Mouse (Mus musculus) urinary bladder, postnatal 4 days (tissue): Measurements from ENCODE around the gene Arhgap1.
A peak's percentile ranks its signal among the peaks of the same experiment; 100 is the strongest.

ENCODE experiments used
- DNase-seq, 2 experiments: peaks; one replicate each; pipeline ENCODE4 v3.0.0; 2021 to 2022; ENCODE audit warnings: low spot score in 2 of 2

The Arhgap1 gene

GRCm38 (mm10) chr2:91646733-91647132, 2.9 kb upstream of the Arhgap1 start:
- DNase-seq = no peak

GRCm38 (mm10) chr2:91649152-91649551, 508 bp upstream of the Arhgap1 start:
- DNase-seq = no peak

GRCm38 (mm10) chr2:91650360-91650995, 818 bp downstream of the Arhgap1 start:
- DNase-seq = no peak

GRCm38 (mm10) chr2:91651458-91652258, 2.0 kb downstream of the Arhgap1 start:
- no peak for DNase-seq

GRCm38 (mm10) chr2:91652863-91653262, 3.2 kb downstream of the Arhgap1 start:
- DNase-seq = no peak

- DNase-seq = no peak
These were observed 5.7 kb downstream of the Arhgap1 start for GRCm38 (mm10) chr2:91655388-91655787.

- DNase-seq = no peak
These were observed 6.2 kb downstream of the Arhgap1 start for GRCm38 (mm10) chr2:91655827-91656226.

GRCm38 (mm10) chr2:91656774-91657173, 7.1 kb downstream of the Arhgap1 start:
- no peak for DNase-seq

GRCm38 (mm10) chr2:91659657-91660056, 10.0 kb downstream of the Arhgap1 start:
- no peak for DNase-seq

GRCm38 (mm10) chr2:91660981-91661380, 11.3 kb downstream of the Arhgap1 start:
- DNase-seq = no peak

GRCm38 (mm10) chr2:91664780-91665179, 15.1 kb downstream of the Arhgap1 start:
- no peak for DNase-seq

GRCm38 (mm10) chr2:91666386-91666910, 16.8 kb downstream of the Arhgap1 start:
- DNase-seq = no peak

- no peak for DNase-seq
These were observed 18.1 kb downstream of the Arhgap1 start for GRCm38 (mm10) chr2:91667747-91668146.

GRCm38 (mm10) chr2:91669326-91669725, 19.7 kb downstream of the Arhgap1 start:
- DNase-seq = no peak

GRCm38 (mm10) chr2:91670038-91670437, 20.4 kb downstream of the Arhgap1 start:
- no peak for DNase-seq

GRCm38 (mm10) chr2:91673587-91673986, 23.9 kb downstream of the Arhgap1 start:
- no peak for DNase-seq

- no peak for DNase-seq
These were observed 25.2 kb downstream of the Arhgap1 start for GRCm38 (mm10) chr2:91674895-91675294.

GRCm38 (mm10) chr2:91676420-91676819, 26.8 kb downstream of the Arhgap1 start:
- no peak for DNase-seq

GRCm38 (mm10) chr2:91676961-91677360, 27.3 kb downstream of the Arhgap1 start:
- DNase-seq = no peak

GRCm38 (mm10) chr2:91682850-91683249, 33.2 kb downstream of the Arhgap1 start:
- DNase-seq = no peak

- no peak for DNase-seq
These were observed 34.3 kb downstream of the Arhgap1 start for GRCm38 (mm10) chr2:91683919-91684318.

- peak in 1 of 2 experiments; percentile 40 for DNase-seq
These were observed 39.8 kb downstream of the Arhgap1 start for GRCm38 (mm10) chr2:91689452-91689851.
